Mouse (Mus musculus) adrenal gland, postnatal 25 days (tissue): Measurements from ENCODE around the gene Ankrd39. TPM values are rescaled to one million over a fixed set of nuclear protein-coding genes. Genes with fewer than 3 reads are reported as not detected.
"Not testable (repeated sequence)": the region's sequence is repeated elsewhere in the genome, so short reads cannot be mapped to it uniquely, and the experiment has no call there.

Experiments
- DNase-seq: peaks from one replicate; pipeline ENCODE4 v3.0.0; 2021; ENCODE audit warnings: mixed read lengths
- total RNA-seq: library from RNA; stranded (reverse); gene quantifications from 2 replicates; pipeline ENCODE4 v1.2.3, GENCODE M21; 2021

The Ankrd39 gene
- total RNA-seq, 1 experiment from 2014 or later, result 19.7 TPM

DNA sequence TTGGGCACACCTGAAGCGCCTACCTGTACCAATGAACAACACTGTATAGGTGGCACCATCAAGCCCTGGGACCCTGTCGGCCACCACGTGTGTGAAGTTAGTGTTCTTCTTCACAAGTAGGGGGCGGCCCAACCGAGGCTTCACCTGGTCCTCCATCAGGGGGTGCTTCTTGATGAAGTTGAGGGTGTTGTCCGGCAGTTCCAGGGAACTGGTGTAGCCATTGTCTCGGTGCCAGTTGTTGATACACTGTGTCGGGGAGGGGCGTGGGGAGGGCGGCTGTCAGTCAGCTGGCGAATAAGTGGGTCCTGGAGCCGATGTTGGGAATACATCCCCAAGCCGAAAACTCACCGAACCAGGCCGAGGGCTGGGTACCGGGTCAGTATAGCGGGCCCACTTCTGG, 4.7 kb upstream of the Ankrd39 start:
- no peak for DNase-seq

DNA sequence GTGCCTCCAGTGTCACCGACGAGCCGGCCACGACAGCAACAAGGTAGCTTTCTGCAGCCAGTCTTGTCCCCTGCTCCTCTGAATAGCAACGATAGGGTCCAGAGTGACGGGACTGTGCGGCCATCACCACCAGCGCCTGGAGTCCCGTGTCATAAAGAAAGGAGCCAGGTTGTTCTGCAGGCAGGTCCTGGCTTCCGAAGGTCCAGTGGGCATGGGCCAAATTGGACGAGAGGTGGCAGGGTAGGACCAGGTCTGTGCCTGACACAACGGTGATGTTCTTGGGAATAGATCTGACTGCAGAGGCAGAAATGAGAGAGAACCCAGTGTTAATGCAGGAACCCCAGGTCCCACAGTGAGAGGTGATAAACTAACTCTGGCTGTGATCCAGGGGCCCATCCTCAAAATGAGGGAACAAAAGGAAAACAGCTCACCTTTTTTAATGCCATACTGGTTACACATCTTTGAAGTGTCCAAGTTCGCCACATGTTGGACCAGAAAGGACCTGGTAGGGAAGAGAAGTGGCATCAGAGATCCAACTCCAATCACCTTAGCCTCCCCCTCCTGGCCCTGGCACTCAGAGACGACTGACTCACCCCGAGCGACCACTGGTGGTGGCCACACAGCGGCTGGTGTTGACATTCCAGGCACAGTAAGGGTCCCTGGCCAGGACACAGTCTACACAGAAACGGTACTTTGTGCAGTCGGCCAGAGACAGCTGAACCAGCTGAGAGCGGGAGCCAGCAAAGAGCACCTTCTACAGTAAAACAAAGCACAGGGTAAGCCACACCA, 3.0 kb upstream of the Ankrd39 start:
- no peak for DNase-seq

DNA sequence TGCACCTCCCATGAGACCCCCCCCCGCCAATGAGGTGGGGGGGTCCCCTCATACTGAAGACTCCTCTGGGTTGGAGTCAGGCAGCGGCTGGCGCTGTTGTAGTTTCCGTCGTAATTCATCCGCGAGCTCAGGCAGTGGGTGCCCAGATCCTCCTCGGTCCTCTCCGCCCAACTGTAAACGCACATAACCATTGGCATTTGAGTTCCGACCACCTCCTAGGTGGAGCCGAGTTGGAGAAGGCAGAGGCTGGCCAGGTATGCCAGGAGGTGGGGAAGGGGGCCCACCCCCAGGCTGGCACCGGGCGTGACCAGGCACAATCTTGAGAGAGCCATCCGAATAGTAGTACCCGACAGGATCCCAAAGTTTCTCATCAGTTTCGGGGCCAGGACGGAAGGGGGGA, 2.2 kb upstream of the Ankrd39 start:
- no peak for DNase-seq

DNA sequence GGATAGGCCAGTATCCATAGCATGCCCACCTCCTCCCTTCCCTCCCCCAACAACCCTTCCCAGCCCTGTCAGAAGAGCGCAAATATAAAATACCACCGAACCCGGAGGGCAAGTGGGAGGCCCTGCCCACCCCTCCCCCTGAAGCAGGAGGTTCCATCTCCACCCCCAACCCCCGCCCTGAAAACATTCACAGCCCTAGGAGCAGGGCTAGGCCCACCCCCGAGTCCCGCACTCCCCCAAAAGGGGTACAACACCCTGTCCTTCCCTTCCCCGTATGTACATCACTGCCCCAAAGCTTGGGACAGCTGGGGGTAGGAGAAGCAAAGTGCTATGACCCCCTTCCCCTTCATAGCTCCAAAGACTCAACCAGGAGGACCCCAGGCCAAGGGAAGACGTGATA, 1.5 kb upstream of the Ankrd39 start:
- DNase-seq, result no peak

DNA sequence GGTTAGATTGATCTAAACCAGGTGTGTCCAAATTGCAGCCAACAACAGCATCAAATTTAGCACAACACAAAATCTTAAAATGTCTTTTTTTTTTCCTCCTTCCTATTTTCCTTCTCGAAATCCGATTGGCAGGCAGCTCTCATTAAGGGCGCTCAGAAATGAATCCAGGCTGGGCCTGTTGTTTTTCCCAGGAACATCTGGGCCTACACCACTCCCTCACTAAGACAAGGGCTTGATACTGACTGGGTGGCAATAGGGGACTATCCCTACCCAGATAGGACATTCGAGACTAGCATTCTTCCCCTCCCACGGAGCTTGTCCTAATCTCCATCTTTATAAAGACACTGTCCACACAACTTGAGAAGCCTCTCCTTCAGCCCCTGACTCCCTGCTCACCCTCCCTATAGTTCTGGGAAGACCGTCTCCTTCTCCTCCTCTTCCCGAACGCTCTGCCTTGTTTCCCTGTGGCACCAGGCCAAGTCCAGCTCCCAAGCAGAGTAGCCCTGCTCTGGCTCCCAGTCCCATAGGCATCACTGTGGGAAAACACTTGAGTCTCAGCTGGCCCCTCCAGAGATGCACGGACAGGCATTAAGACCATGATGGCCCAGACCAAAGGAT, 845 bp upstream of the Ankrd39 start:
- DNase-seq, result no peak

DNA sequence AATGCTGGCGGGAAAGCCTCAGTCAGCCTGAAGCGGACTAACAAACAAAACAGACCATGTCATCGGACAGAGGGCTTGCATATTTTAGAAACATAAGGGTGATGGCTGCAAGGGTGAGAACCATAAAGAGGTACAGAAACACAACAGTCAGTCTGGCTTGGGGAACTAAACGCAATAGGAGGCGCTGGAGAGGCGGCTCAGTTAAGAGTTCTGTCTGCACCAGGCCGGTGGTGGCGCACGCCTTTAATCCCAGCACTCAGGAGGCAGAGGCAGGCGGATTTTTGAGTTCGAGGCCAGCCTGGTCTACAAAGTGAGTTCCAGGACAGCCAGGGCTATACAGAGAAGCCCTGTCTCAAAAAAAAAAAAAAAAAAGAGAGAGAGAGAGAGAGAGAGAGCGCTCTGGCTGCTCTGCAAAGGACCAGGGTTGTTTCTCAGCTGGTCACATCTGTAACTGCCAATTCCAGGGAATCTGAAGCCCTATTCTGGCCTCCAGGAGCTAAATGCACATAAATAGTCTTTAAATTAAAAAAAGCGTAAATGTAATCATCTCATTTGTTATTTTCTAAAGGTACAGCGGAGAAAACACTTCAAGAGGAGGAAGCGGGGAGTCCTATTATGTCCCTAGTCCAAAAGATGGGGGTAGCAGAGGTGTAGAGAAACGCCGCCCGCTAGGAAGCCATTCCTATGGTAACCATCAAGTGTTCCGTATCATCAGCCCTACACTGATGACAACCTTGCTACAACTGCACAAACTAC, 1.2 kb downstream of the Ankrd39 start:
- DNase-seq, result no peak

DNA sequence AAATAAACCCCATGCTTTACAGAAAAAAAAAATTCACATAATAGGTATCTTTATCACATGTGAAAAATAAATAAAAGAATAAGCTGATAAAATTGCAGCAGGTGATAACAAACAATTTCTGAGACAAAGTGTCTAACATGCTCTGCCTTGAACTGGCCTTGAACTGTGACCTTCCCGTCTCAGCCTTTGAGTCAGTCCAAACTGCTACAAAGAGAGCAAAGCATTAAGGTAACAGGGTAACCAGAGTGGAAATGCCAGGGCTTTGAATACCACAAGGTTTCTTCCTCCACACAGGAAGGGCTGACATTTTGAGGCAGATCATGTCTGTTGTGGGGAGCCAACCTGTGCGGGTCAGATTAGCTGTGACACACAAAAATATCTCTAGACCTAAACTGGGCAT, 1.9 kb downstream of the Ankrd39 start:
- no peak for DNase-seq

DNA sequence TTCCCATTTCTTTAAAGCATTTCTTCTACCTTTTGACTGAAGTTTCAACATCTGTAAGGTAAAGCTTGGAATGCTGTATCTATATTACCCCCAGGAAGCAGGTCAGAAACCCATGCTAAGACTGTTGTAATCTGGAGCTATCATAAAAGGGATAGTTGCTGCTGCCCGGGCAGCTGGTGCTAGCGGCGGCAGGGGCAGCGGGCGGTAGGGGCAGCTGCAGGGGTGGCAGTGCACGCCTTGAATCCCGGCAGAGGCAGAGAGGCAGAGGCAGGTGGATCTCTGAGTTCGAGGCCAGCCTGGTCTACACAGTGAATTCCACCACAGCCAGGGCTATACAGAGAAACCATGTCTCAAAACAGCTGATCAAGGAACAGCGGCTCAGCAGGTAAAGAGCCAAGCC, 4.3 kb downstream of the Ankrd39 start:
- no peak for DNase-seq

DNA sequence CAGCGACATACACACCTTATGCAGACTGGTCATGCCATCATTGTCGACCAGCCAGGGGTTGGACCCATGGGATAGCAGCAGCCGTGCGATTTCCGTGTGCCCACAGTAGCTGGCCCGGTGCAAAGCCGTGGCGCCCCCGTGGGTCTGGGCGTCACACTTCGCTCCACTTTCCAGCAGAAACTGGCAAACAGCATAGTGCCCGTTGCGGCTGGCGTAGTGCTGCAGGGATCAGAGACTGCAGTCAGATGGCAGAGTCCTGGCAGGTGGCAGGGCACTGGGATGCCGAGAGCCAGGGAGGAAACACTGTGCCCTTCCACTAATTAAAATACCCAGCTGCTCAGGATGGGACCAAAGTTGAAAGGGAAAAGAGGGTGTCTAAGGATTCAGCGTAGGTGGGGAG, 5.4 kb downstream of the Ankrd39 start:
- no peak for DNase-seq

DNA sequence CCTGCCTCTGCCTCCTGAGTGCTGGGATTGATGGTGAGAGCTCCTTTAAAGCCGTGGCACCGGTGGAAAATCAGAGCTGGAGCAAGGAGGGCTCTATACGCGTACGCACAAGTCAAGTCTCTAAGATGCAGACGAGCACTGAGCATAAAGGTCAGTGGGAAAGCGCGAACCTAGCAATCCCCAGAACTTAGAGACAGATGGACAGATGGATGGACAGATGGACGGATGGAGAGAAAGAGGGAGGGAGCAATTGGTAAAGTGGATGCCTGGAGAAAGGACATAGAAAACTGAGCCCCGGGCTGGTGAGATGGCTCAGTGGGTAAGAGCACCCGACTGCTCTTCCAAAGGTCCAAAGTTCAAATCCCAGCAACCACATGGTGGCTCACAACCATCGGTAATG, 6.4 kb downstream of the Ankrd39 start:
- DNase-seq, result no peak

DNA sequence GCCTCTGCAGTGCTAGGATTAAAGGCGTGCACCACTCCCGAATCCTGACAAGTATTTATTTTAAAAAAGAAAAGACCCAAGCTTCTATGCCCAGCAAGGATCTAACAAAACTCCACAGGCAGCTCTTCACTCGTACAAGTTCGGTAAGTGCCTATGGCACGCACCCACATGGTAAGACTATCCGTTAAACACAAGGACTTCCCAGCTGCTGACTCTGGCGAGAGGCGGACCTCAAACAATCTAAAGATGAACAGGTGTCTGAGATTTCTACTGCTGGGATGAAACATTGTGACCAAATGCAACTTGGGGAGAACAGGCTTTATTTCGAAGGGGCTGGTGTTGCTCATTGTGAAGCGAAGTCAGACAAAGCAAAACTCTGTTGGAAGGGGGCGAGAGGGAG, 7.1 kb downstream of the Ankrd39 start:
- no peak for DNase-seq

DNA sequence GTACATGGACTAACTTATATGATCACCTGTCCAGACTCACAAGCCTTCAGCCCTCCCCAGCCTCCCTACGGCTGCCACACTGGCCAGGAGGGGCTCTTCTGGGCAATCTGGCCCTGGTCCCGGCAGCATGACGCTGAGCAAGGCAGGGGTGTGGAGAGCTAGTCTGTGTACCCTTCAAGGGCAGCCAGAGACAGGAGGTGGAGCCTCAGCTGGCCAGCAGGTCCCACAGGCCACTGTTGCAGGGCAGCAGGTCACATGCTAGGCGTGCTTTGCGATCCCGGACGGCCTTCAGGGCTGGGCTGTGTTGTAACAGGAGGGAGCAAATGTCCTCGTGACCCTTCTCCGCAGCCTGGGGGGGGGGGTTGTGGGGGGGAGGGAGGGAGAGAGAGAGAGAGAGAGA, 8.1 kb downstream of the Ankrd39 start, which contains the start of gene Gm42417:
TSS of gene Gm42417 (minus strand) at position 244 of the 400 bp plus-strand sequence.
- peak; percentile 88 for DNase-seq

DNA sequence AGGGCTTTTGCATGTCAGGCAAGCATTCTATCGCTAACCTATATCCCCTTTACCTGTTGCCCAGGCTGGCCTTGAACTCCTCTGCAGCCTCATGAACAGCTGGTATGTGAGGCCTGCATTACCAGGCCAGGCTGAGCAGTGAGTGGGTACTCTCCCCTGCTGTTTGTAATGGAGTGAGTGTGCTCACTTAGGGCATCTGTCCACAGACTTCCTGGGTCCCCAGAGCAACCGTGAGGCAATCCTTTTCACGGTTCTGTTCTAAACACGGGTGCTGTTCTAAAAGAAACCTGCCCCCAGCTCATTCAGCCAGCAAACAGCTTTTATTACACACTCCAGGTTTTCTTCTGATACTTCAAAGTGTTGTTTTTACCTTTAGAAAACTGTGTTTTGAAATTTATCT, 8.5 kb downstream of the Ankrd39 start:
- no peak for DNase-seq

DNA sequence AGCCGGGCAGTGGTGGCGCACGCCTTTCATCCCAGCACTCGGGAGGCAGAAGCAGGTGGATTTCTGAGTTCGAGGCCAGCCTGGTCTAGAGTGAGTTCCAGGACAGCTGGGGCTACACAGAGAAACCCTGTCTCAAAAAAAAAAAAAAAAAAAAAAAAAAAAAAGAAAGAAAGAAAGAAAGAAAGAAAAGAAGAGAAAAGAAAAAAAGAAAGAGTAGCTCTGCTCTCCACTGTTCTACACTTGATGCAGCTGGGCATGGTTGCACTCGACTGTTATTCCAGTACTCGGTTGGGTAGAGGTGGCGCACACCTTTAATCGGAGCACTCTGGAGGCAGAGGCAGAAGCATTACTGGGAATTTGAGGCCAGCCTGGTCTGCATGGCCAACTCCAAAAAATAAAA, 10.5 kb downstream of the Ankrd39 start, which contains the start of gene Ankrd23:
TSS of gene Ankrd23 (minus strand) at position 101 of the 400 bp plus-strand sequence.
- not testable (repeated sequence) for DNase-seq

DNA sequence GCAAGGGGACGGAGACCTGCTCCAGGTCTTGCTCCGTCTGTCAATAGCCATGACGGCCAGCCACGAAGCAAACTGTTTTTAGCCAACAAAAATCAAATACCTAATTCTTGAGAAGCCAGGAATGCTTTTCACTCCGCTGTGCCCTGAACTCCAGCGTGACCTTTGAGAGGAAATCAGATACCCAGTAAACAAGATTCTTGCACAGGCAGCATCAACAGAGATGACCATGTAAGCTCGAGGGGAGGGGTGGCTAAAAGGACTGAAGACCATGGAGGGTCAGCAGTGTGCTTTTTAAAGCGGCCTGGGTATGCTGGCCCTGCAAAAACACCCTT, 10.9 kb downstream of the Ankrd39 start:
- DNase-seq, result no peak

DNA sequence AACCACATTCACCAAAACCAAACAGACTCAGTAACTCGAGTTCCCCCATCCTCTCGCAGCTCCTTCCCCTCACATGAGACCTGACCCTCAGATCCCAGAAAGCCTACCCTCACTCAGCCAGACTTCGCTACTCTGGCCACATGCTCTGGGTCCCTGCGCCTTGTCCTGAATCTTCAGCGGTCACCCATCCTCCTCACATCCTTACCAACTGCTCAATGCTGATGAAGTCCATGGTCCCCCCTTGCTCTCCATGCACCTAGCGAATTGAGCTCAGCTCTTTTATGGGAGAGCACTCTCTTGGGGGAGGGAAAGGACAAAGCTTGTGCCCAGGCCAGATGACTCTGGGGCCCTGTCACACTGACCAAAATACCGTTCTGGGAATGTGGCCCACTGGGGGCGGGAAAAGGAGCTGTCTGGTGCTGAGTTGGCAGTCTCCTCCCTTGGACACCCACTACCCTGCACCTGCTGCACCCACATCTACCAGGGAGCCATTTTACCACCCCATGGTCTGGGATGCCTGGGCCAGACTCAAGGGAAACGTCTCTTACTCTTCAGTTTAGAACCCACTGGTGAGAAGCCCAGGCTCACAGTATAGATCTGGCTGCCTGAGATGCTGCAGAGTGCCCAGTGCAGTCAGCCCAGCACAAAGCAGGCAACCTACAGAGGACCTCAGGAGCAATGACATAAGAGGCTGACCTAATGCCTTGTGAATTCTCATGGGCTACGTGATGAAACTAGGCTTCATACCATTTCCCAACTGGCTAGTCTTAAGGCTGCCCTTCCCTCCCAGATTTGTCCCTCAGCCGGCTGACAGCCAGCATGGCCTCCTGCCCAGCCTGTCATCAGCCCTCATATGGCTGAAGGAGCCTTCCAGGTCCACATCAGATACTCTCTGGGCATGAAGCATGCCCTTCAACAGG, 11.5 kb downstream of the Ankrd39 start:
- peak; percentile 66 for DNase-seq

DNA sequence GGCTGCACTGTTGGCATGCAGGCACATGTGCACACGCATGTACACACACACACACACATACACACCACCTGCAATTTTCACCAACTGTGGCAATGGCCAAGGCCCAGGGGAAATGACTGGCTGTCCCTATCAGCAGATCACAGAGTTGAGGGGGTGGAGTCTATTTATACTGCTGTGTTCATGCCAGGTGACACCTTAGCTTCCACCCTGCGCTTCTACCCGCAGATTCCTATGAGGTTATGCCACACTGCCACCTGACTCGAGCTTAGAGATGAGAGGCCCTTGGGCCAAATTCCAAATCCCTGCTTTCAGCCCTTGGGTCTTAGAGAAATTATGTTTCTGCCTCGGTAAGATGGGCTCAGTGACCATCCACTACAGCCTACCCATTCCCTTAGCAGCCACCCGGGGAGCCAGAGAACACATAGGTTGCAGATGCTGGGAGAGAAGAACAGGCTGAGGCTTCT, 12.6 kb downstream of the Ankrd39 start:
- no peak for DNase-seq

DNA sequence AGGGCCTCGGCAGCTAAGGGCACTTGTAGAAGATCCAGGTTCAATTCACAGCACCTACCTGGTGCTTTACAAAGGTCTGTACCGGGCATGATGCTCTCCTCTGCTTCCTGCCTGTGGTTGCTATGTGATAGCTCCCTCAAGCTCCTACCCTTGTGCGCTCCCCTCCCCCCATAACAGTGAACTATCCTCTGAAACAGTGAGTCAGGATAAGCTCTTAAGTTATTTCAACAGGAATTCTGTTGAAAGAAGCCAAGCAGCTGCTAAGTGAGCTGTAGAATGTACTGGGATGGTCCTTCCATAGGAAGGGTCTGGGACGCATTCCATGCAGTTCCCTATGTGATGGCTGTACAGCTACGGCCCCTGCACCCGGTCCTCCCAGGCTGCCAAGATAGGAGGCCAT, 13.7 kb downstream of the Ankrd39 start:
- no peak for DNase-seq

DNA sequence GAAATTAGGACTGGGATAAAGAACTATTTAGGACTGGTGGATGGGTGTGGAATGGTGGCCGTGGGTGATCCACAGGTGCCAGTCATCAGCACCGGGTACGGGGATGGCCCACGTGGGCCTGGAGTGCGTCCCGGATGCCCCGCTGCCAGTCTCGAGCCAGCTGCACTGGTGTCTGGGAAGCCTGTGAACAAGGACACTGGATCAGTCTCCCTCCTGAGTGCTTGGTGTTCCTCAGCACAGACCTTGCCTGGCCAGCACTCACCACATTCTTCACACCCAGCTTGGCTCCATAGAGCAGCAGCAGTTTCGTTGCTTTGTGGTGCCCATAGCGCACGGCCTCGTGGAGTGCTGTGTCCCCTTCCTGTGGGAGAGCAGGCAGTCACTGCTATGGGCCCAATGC, 15.8 kb downstream of the Ankrd39 start:
- no peak for DNase-seq

DNA sequence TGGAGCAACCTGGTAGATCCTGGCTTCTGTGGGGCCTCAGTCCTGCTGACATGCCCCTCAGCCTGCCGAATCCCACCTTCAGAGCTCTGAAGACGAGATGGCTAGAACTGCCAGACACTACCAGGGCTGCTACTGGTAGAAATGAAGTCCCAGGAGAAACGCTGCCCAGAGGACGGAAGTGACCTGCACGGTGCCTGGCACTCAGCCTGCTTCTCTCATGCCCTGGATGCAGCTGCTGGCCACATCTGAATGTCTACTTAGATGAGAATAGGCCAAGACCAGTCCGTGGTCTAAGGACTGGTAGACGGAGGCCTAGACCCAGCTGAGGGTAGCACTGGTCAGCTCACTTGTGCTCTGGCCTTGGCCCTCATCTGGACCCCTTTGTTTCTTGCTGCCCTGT, 16.3 kb downstream of the Ankrd39 start:
- DNase-seq, result no peak

DNA sequence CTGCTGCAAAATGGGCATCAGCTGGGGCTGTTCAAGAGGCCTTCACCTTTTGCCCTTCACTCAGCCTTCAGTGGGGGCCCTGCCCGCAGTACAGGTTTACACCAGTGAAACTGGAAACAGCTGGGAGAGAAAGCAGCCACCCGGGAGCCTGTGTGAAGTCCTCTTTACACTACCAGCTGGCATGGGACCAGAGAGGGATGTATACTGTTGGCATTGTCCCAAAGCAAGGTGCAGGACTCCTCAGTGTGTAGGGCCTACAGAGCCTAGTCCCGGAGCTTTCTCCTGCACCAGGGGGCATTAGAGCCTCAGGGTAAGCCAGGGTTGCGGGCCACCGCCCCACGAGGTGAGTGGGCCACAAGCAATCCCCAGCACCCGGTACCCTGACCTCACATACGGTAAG, 16.8 kb downstream of the Ankrd39 start:
- DNase-seq, result no peak

DNA sequence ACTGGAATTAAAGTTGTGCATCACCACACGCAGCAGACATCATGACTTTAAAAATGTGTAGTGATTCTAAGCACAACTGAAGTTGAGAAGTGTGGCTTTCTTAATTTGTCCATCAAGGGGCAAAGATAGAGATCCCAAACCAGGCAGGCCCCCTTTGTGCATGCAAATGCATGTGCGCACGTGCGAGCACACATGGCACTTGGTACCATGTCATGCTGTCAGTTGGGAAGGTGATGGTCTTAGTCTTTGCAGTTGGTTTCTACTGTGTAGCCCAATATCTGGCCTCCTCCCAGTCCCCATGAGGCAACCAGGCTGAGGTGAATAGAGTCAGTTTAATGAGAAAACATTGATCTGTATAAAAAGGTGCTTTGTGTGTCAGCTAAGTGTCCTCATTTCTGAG, 17.4 kb downstream of the Ankrd39 start:
- no peak for DNase-seq
